Mouse (Mus musculus): ENCODE data around the gene Pfdn6.
A peak's percentile ranks its signal among the peaks of the same experiment; 100 is the strongest.

Pfdn6 gene

DNA sequence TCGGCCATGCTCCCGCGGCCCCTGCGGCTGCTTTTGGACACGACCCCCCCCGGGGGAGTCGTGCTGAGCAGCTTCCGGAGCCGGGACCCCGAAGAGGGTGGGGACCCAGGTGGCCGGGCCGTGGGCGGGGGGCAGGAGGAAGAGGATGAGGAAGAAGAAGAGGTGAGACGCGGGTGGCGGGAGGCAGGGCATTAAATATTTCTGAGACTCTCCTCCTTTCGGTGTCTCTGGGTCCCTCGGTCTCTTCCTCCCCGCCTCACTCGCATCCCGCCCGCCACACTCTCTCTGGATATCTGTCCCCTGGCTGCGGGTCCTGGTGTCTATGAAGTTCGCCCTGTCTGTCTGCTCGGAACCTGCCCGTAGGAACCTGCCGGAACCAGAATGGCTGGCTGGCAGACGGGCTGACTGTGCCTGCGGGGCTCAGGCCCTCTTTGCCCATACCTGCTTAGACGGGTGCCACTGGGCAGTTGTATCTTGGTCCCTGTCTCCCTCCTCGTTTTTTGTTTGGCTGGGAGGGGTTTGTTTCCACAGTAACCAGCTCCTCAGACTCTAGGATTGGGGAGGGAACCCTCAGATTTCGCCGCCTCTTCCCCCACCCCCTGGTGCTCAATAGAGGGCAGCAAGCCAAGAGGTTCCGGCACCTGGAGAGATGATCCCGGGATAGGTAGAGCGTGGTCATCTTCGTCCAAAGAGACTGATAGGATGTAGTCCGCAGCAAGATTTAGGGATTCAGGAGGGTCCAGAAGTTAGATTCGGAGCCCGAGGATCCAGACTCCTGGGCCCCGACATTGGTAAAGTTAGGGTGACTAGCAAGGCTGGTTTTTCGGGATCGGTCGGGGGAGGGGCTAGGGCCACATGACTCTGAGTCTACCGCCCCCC lies 9.6 kb downstream of the Pfdn6 start:
- DNase-seq: peak; percentile 82

DNA sequence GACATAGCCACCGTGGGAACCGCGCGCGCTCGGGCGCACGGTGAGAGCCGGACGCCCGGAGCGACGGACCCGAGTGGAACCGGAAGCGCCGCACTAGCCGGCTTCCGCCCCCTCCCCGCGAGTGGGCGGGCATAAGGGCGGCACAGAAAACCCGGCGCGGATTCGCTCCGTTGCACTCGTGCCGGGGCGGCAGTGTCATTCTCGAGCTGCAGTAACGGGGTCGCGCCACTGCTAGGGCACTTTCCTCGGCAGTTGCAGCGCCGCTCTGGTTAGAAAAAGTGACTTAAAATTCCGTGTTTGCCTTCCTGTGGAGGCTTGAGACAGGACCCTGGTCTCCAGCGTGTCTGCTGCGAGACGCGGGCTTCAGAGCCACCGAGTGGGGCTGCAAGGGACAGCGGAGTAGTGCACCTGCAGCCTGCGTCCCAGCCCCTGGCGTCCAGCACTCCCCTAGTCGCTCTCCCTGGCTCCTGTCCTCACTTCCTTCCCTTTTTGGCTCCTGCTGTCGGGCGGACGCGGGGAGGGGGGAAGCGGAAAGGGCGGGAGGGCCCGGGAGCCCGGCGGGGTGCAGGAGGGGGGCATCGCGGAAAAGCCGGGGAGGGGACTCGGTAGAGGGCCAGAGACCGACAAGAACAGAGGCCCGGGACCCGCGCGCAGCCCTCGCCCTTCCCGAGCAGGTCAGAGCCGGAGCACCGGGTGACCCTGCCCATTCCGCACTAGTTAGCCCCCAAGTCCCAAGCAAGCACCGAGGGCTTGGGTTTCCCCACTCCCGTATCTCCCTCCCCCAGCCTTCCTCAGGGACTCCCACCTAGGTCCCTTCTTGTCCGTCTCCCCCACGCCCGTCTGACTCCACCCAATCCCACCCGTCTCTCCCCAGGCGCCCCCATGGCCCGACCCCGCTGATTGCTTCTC lies 10.5 kb downstream of the Pfdn6 start, which contains the start of gene Rgl2:
Rgl2 (plus strand) TSS at position 173 of the 909 bp plus-strand sequence.
- peak; percentile 90 for DNase-seq

DNA sequence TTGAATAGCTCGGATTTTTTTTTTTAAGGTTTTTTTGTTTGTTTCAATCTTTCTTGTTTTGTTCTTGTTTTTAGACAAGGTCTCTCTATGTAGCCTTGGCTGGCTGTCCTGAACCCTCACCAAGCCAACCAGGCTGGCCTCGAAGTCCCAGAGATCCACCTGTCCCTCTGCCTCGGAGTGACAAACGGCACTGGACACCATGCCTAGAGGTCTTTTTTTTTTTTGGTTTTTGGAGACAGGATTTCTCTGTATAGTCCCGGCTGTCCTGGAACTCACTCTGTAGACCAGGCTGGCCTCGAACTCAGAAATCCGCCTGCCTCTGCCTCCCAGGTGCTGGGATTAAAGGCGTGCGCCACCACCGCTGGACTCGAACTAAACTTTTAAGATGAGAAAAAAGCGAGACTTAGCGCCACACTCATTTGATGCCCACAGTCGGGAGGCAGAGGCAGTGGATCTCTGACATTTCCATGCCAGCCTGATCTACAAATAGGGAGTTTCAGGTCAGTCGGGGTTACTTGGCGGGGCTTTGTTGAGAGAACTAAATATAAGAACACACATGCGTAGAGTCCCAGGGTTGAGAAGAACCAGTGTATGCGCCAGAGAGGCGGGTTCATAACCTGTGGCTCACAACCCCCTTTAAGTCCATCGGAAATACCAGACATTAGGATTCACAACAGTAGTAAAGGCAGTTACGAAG lies 11.7 kb downstream of the Pfdn6 start:
- no peak for DNase-seq

DNA sequence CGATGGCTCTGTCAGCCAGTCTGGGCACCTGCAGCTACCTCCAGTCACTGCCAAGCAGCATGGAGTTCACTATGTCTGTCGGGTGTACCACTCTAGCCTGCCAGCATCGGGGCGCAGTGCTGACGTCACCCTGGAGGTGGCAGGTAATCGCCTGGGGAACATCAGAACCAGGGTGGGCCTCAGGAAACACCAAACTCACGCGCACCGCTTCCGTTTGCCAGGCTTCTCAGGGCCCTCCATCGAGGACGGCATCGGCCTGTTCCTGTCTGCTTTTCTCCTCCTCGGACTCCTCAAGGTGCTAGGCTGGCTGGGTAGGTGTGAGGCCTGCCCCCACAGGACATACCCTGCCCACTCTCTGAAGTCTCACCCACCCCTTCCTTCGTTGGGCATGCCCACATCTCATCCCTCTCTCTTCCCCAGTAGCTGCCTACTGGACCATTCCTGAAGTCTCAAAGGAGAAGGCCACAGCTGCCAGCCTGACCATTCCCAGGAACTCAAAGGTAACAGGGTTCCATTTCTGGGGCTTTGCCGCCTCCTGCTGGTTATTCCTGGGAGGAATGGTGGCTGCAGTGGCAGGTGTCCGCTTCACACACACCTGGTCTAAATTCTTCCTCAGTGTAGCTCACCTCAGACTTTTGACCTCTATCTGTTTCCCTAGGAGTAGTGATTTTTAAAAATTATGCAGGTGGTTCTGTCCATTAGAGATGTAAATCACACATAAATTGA lies 13.8 kb downstream of the Pfdn6 start:
- no peak for DNase-seq

DNA sequence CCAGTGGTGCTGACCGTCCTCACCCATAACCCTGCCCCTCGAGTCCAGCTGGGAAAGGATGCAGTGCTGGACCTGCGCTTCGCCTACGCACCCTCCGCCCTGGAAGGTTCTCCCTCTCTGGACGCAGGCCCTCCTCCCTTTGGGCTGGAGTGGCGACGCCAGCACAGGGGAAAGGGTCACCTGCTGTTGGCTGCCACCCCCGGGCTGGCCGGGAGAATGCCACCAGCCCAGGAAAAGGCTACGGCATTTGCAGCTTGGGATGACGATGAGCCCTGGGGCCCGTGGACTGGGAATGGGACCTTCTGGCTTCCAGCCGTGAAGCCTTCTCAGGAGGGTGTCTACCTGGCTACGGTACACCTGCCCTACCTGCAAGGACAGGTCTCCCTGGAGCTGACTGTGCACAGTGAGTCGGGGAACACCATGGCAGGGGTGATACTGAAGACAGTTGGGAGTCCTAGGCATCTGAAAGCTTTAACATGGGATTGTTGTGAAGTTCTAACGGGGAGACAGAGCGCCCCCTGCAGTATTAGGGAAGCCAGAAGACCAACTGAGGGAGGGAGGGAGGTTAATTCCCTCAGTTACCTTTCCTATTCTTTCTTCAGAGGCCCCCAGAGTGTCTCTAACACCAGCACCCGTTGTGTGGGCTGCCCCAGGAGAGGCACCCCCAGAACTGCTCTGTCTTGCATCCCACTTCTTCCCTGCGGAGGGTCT lies 14.6 kb downstream of the Pfdn6 start:
- DNase-seq: no peak

DNA sequence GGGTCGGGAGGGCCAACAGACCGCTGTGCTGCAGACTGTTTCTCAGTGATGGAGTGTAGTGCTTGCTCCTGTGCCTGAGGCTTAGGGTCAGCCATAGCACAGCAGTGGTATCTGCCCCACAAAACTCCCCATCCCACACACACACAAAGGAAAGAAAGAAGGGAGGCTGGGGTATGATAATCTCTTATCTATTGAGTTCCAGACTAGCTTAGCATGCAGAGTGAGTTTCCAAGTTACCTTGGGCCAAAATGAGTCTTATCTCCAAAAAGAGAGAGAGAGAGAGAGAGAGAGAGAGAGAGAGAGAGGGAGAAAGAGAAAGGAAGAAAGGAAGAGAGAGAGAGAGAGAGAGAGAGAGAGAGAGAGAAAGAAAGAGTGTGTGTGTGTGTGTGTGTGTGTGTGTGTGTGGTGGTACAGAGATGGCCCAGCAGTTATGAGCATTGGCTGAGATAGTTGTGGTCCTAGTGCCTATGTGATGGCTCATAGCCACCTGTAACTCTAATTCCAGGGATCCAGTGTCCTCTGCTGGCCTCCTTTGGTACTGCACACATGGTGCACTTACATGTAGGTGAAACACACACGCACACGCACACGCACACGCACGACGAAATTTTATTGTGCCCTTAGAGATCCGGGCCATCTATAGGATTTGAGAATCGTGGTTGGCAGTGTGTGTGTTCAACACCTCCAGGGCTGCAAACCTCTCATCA lies 15.4 kb downstream of the Pfdn6 start:
- no peak for DNase-seq

DNA sequence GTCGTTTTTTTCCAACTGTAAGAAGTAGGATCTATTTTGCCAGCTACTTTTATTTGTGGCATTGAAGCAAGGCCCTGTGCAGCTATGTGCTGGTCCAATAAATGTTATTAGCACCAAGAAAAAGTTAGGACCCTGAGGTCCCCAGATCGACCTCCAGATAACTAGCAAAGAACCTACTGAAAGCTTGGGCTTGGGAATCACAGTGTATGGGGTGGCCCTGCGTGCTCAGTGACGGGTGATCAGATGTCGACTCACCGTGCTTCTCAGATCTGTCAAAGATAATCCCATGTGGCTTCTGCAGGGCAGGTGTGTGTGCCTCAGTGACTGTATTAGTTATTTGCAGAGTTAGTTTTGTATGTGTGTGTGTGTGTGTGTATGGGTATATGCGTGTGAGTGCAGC lies 18.8 kb downstream of the Pfdn6 start:
- no peak for DNase-seq

DNA sequence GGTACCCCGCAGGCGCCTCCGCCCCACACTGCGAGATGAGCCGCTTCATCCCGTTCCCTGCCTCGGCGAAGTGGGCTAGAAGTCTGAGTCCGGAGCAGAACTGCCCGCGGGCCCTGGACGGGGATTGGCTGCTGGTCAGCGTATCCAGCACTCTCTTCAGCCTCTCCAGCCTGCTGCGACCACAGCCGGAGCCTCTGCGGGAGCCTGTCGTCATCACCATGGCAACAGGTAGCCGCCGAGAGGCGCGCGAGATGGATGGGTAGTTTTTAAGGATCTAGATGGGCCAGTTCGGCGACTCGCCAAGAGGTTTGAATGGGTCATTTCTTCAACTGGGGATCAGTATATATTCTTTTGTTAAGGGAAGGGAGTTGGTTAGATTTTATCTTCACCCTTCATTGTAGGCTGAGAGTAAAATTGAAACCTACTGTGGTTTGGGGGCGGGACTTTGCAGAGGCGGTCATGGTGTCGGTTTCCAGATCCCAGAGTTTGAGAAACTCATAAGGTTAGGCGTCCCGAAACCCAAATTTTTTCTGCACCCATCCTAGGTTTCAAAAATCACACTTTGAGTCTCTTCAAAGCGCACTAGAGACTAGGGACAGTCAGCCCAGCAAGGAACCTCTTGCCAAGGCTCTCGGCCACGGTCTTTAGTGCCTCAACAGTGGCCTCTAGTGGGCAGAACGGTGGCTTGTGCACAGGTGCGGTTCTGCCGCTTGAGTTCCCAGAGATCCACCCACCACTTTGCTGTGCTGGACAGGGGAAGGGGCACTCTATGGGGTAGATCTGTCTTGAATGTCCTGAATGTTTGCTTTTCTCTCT lies 19.7 kb downstream of the Pfdn6 start:
- no peak for DNase-seq

DNA sequence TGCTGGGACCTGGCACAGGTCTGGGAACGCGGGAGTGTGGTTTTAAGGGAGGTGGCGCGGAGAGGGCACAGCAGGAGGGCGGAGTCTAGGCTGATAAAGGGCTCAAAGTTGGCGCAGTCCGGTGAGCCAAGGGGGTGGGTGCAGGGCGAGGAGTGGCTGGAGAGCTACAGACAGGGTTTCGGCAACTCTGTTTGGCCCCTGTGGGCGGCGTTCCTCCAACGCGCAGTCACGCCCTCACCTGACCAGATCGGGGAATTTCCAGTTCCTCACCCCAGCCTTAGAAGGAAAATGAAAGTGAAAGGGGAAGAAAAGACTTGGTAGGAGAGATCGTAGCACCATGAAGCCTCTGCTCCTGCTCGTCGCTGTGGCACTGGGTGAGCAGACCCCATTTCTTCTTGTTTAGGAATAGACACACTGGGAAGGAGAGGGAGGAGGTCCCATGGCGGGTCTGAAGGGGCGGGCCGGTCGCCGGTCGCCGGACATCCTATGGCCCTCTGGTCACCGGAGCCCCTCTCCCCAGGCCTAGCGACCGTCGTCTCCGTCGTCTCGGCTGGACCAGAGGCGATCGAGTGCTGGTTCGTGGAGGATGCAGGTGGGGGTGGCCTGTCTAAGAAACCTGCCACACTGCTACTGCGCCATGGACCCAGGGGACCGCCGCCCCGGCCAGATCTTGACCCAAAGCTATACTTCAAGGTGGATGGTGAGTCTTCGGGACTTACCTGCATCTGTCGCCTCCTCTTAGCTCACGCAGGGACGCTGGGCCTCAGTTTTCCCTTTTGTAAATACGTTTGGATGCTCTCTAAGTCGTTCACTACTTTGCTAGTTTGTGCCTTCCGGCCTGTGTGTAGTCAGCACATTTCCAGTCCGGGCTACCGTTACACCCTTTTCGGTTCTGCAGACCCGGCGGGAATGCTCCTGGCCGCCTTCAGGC lies 20.5 kb downstream of the Pfdn6 start:
- peak; percentile 77 for DNase-seq

DNA sequence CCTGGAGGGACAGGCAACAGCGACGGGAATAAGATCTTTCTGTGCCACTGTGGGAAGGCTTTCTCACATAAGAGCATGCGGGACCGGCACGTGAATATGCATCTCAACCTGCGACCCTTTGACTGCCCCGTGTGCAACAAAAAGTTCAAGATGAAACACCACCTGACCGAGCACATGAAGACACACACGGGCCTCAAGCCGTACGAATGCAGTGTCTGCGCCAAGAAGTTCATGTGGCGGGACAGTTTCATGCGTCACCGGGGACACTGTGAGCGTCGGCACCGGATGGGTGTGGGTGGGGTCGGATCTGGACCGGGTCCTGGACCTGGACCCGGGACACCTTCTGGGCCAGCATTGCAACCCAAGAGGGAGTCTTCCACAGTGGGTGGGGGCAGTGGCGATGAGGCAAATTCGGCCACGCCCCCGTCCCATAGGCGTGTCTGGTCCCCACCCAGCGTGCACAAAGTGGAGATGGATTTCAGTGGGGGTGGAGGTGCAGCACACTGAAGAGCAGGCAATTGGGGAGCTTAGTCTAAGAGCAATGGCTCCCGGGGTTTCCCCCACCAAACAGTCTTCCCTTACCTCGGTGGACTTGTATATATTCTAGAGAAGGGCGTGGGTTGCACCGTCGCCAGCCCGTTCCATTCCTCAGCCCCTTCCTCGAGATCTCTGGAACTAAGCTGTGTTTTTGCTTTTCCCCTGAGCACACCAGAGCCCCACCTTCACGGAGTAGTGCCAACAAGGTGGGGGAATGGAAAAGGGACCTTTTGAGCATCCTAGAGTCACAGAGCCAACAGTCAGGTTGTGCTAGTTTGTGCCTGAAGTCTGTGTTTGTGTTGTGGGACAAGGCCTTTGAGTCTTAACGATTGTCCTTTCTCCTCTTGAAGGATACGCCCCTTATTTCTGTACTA lies 21.6 kb downstream of the Pfdn6 start:
- DNase-seq: no peak

DNA sequence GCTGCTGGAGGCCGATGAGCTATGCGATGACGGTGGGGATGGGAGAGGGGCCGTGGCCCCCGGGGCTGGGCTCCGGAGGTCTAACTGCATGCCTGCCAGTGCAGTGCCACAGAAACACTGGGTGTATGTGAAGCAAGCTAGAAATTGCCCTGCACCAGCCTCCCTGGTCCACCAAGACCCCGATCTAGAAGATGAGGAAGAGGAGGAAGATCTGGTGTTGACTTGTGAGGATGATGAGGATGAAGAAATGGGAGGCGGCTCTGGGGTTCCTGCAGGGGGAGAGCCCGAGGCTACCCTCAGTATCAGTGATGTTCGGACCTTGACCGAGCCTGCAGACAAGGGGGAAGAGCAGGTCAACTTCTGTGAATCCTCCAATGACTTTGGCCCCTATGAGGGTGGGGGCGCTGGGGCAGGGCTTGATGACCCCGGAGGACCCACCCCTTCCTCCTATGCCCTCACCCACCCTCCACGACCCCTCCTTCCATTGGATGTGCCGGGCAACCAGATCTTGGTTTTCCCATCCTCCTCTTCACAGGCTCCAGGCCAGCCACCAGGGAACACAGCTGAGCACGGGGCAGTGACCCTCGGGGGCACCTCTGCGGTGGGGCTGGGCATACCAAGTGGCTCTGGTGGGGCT lies 22.4 kb downstream of the Pfdn6 start:
- no peak for DNase-seq

DNA sequence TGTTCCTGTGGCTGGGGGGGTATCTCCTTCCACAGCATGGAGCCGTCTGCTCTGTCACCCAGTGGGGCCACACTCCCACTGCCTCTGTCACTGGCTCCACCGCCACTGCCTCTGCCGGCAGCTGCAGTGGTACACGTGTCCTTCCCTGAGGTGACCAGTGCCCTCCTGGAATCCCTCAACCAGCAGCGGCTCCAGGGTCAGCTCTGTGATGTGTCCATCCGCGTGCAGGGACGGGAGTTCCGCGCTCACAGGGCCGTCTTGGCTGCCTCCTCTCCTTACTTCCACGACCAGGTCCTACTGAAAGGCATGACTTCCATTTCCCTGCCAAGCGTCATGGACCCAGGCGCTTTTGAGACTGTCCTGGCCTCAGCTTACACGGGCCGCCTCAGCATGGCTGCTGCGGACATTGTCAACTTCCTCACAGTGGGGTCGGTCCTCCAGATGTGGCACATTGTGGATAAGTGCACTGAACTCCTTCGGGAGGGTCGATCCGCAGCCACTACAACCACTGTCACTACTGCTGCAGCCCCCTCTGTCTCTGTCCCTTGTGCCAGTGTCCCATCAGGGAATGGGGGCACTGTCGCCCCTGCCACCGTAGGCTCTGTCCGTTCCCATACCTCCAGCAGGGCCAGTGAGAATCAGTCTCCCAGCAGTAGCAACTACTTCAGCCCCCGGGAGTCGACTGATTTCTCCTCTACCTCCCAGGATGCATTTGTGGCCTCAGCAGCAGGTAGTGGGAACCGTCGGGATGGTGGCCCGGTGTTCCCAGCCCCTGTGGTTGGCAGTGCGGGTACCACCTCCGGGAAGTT lies 23.1 kb downstream of the Pfdn6 start:
- no peak for DNase-seq

DNA sequence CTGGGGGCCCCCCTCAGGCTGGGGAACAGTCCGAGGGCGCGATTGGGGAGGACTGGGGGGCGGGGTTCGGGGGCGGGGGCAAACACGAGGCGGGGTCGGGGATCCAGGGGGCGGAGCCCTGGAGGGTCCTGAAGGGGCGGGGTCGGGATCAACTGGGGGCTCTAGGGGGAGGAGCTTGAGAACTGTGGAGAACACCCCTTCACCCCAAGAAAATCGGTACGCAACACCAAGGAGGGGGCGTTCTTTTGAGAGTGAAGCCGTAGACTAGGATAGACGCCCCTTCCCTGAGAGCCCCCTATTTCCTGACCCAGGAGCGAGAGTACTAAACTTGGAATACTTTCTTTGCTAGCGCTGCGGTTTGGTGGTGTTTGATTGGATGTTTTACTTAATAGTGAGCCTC lies 23.8 kb downstream of the Pfdn6 start:
- no peak for DNase-seq

DNA sequence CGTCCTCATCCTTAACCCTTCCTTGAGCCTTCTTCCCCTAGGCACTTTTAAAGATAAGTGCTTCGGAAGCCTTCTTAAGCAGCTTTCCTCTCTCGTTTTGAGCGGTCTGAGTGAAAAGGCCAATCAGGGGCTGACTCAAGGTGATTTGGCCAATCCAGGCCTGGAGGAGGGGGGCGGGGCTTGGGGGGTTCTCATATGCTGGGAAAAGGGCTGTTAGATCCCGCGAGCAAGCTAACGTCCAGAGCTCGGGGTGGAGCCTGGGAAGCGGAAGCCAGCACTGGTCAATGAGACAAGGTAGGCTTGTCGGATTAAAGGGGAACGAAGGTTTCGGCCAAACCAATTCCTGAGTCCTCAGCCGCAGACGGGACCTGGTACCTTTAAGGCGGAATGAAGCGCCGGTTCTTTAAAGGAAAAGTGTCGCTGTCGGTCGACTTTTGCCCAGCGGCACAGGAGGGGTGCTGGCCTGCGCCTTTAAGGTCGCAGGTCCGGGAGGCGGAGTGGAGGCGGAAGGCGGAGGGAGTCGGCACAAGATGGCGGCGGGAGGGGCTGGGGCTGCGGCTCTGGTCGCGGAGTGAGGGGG lies 24.4 kb downstream of the Pfdn6 start, which contains the start of the genes Tapbp and Zbtb22:
Tapbp (plus strand) TSS at position 229 of the 580 bp plus-strand sequence.
Zbtb22 (plus strand) TSS at position 234 of the 580 bp plus-strand sequence.
- peak; percentile 97 for DNase-seq

DNA sequence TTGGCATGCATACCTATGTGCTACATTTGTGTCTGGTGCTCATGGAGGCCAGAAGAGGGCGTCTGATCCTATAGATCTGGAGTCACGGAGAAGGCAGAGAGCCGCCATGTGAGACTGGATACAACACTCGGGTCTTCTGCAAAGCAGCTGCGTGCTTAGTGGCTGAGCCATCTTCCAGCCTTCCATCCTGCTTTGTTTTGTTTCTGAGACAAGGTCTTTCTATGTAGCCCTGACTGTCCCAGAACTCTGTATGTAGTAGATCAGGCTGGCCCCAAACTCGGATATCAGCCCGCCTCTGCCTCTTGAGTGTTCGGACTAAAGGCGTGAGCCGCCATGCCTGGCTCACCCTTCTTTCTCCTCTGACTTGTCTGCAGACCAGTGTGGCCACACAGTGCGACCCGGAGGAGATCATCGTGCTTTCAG lies 25.2 kb downstream of the Pfdn6 start:
- DNase-seq: no peak

DNA sequence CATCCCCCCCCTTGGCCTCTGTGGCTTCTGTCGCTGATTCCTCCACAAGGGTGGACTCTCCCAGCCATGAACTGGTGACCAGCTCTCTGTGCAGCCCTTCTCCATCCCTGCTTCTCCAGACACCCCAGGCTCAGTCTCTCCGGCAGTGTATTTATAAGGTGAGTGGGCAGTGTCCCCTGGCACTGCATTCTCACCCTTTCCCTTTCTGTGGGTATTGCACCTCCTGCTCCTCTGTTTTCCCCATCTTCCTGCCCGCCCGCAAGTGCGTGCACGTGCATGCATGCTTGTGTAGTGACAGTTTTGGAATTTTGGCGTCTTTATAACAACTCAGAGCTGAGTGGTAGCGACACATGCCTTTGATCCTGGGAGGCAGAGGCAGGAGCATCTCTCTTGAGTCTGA lies 26.2 kb downstream of the Pfdn6 start:
- DNase-seq: no peak

All from layer of hippocampus, adult 9-11 months (tissue).